Mouse (Mus musculus): ENCODE results near the gene Cenpp. TPM values are rescaled to one million over a fixed set of nuclear protein-coding genes. Genes with fewer than 3 reads are reported as not detected.
"Not testable (repeated sequence)": the region's sequence is repeated elsewhere in the genome, so short reads cannot be mapped to it uniquely, and the experiment has no call there.

The Cenpp gene
- polyA plus RNA-seq, 1 experiment from 2014 or later: 21.5 TPM

GRCm38 (mm10) chr13:49617021-49617420, 35.6 kb downstream of the Cenpp start:
- H3K27ac ChIP-seq: no peak overlapping the region

GRCm38 (mm10) chr13:49608589-49609322, 43.8 kb downstream of the Cenpp start:
- DNase-seq (ENCODE audit: low spot score): peak; percentile 42
- no peak for ATAC-seq (replicated peaks; ENCODE audit: low FRiP score, low read depth)
- Histone ChIP-seq H3K27me3 (ENCODE audit: insufficient read depth, low read length) (no peaks in the 10 kb centered on the region), H3K27ac (no peak overlapping the region), H3K9me3 (replicated peaks; ENCODE audit: low read length) (no peaks in the 10 kb centered on the region), H3K4me3 (replicated peaks; ENCODE audit: low read depth, low read length) (peak overlapping the region; percentile 14; the same call in 1 of the 2 replicates), H3K9ac (ENCODE audit: low read depth, low read length) (no peak overlapping the region), H3K4me2 (ENCODE audit: low read length) (peak overlapping the region; percentile 31), H3K4me1 (replicated peaks; ENCODE audit: insufficient read depth, low read length) (no peaks in the 10 kb centered on the region), H3K36me3 (ENCODE audit: insufficient read depth, low read length) (no peaks in the 10 kb centered on the region)
- TF ChIP-seq CTCF (IDR thresholded peaks at IDR 0.05; ENCODE audit: low read depth): no peak
- 60% methylated on average over 4 of the region's 4 CpGs for WGBS

More at GRCm38 (mm10) chr13:49617021-49617420, 35.6 kb downstream of the Cenpp start:
- no peaks in the 10 kb centered on the region for H3K36me3 ChIP-seq (ENCODE audit: insufficient read depth, low read length)
- no peak for TF ChIP-seq CTCF (IDR thresholded peaks at IDR 0.05; ENCODE audit: low read depth)
- H3K4me2 ChIP-seq (ENCODE audit: low read length): no peak overlapping the region
- no peak overlapping the region for H3K4me3 ChIP-seq (replicated peaks; ENCODE audit: low read depth, low read length)
- 91% methylated on average over 3 of the region's 3 CpGs for WGBS
- H3K9ac ChIP-seq (ENCODE audit: low read depth, low read length): no peak overlapping the region
- H3K9me3 ChIP-seq (replicated peaks; ENCODE audit: low read length): no peaks in the 10 kb centered on the region
- no peaks in the 10 kb centered on the region for H3K27me3 ChIP-seq (ENCODE audit: insufficient read depth, low read length)
- ATAC-seq (replicated peaks; ENCODE audit: low FRiP score, low read depth) (no peak), DNase-seq (ENCODE audit: low spot score) (no peak)
- no peaks in the 10 kb centered on the region for H3K4me1 ChIP-seq (replicated peaks; ENCODE audit: insufficient read depth, low read length)

GRCm38 (mm10) chr13:49607714-49608113, 44.9 kb downstream of the Cenpp start, which contains the start of gene Ogn:
Gene Ogn (plus strand): TSS chr13:49608046.
- no peaks in the 10 kb centered on the region for H3K9me3 ChIP-seq (replicated peaks; ENCODE audit: low read length)
- no peak within 1 kb of the TSS for H3K9ac ChIP-seq (ENCODE audit: low read depth, low read length)
- H3K27me3 ChIP-seq (ENCODE audit: insufficient read depth, low read length): no peaks in the 10 kb centered on the region
- H3K27ac ChIP-seq: no peak within 1 kb of the TSS
- WGBS: 58% methylated on average over 4 of the region's 4 CpGs
- H3K4me2 ChIP-seq (ENCODE audit: low read length): peak within 1 kb of the TSS; percentile 31; the same call in 1 of the 2 replicates
- no peaks in the 10 kb centered on the region for H3K36me3 ChIP-seq (ENCODE audit: insufficient read depth, low read length)
- no peaks in the 10 kb centered on the region for H3K4me1 ChIP-seq (replicated peaks; ENCODE audit: insufficient read depth, low read length)
- ATAC-seq (replicated peaks; ENCODE audit: low FRiP score, low read depth): no peak
- no peak for TF ChIP-seq CTCF (IDR thresholded peaks at IDR 0.05; ENCODE audit: low read depth)
- DNase-seq (ENCODE audit: low spot score): peak; percentile 78
- H3K4me3 ChIP-seq (replicated peaks; ENCODE audit: low read depth, low read length): peak within 1 kb of the TSS; percentile 14; the same call in 1 of the 2 replicates

GRCm38 (mm10) chr13:49603603-49604002, 49.0 kb downstream of the Cenpp start:
- ATAC-seq (replicated peaks; ENCODE audit: low FRiP score, low read depth): no peak
- no peak for DNase-seq (ENCODE audit: low spot score)
- no peak overlapping the region for H3K27ac ChIP-seq

GRCm38 (mm10) chr13:49602541-49602940, 50.0 kb downstream of the Cenpp start:
- not testable (repeated sequence) for H3K27me3 ChIP-seq (ENCODE audit: insufficient read depth, low read length); ATAC-seq (replicated peaks; ENCODE audit: low FRiP score, low read depth); H3K27ac ChIP-seq; H3K4me1 ChIP-seq (replicated peaks; ENCODE audit: insufficient read depth, low read length); H3K9me3 ChIP-seq (replicated peaks; ENCODE audit: low read length); H3K4me3 ChIP-seq (replicated peaks; ENCODE audit: low read depth, low read length); H3K9ac ChIP-seq (ENCODE audit: low read depth, low read length); H3K36me3 ChIP-seq (ENCODE audit: insufficient read depth, low read length); H3K4me2 ChIP-seq (ENCODE audit: low read length); DNase-seq (ENCODE audit: low spot score)
- WGBS: 89% methylated on average over 2 of the region's 2 CpGs

More at GRCm38 (mm10) chr13:49603603-49604002, 49.0 kb downstream of the Cenpp start:
- Histone ChIP-seq H3K4me2 (ENCODE audit: low read length) (no peak overlapping the region), H3K4me1 (replicated peaks; ENCODE audit: insufficient read depth, low read length) (no peaks in the 10 kb centered on the region), H3K36me3 (ENCODE audit: insufficient read depth, low read length) (no peaks in the 10 kb centered on the region), H3K27me3 (ENCODE audit: insufficient read depth, low read length) (no peaks in the 10 kb centered on the region), H3K9me3 (replicated peaks; ENCODE audit: low read length) (no peaks in the 10 kb centered on the region), H3K4me3 (replicated peaks; ENCODE audit: low read depth, low read length) (no peak overlapping the region), H3K9ac (ENCODE audit: low read depth, low read length) (no peak overlapping the region)
- no peak for TF ChIP-seq CTCF (IDR thresholded peaks at IDR 0.05; ENCODE audit: low read depth)

- WGBS: 90% methylated on average over 6 of the region's 6 CpGs
- Histone ChIP-seq H3K27ac (no peak overlapping the region), H3K9ac (ENCODE audit: low read depth, low read length) (no peak overlapping the region), H3K27me3 (ENCODE audit: insufficient read depth, low read length) (no peaks in the 10 kb centered on the region), H3K9me3 (replicated peaks; ENCODE audit: low read length) (no peaks in the 10 kb centered on the region), H3K36me3 (ENCODE audit: insufficient read depth, low read length) (no peaks in the 10 kb centered on the region), H3K4me3 (replicated peaks; ENCODE audit: low read depth, low read length) (no peak overlapping the region), H3K4me2 (ENCODE audit: low read length) (no peak overlapping the region), H3K4me1 (replicated peaks; ENCODE audit: insufficient read depth, low read length) (no peaks in the 10 kb centered on the region)
- DNase-seq (ENCODE audit: low spot score) (no peak), ATAC-seq (replicated peaks; ENCODE audit: low FRiP score, low read depth) (no peak)
- no peak for TF ChIP-seq CTCF (IDR thresholded peaks at IDR 0.05; ENCODE audit: low read depth)
Measured at GRCm38 (mm10) chr13:49586062-49586461, 66.5 kb downstream of the Cenpp start.
